Comparison of ENCODE assay signal across 1 mouse cellular context in genomic region chr9:54555044-54555443, GRCm38 (mm10).
TF ChIP-seq lines count a peak whose summit lies in the region.

No protein-coding gene starts in this region.

TF ChIP-seq in CH12.LX, 34 proteins besides CTCF, POLR2A, EP300 and RAD21 (continued from another document):
- TF ChIP-seq BHLHE40 (IDR thresholded peaks at IDR 0.05; ENCODE audit: low read depth, low read length) (peak; percentile 85), POLR2AphosphoS2 (IDR thresholded peaks at IDR 0.05; ENCODE audit: low read depth, low read length) (no peak), NRF1 (IDR thresholded peaks at IDR 0.05; ENCODE audit: low read depth, low read length) (peak; percentile 48), IRF4 (IDR thresholded peaks at IDR 0.05; ENCODE audit: low read depth, low read length) (peak; percentile 96), SIN3A (IDR thresholded peaks at IDR 0.05; ENCODE audit: low read length) (no peak; the same call in 1 of the 2 replicates), JUND (conservative IDR thresholded peaks at IDR 0.05; ENCODE audit: low read depth, low read length) (no peak), MAX (IDR thresholded peaks at IDR 0.05; ENCODE audit: low read length) (peak; percentile 63), USF2 (conservative IDR thresholded peaks at IDR 0.05; ENCODE audit: low read depth, low read length) (no peak), MEF2A (IDR thresholded peaks at IDR 0.05; ENCODE audit: borderline replicate concordance, low read depth, low read length) (peak; percentile 77), TCF12 (IDR thresholded peaks at IDR 0.05; ENCODE audit: low read depth, low read length) (peak; percentile 52), CHD2 (IDR thresholded peaks at IDR 0.05; ENCODE audit: low read length) (peak; percentile 56; the same call in 1 of the 2 replicates), JUN (IDR thresholded peaks at IDR 0.05; ENCODE audit: insufficient read depth, low read depth, low read length) (no peak), PAX5 (IDR thresholded peaks at IDR 0.05; ENCODE audit: low read length) (no peak), KAT2A (IDR thresholded peaks at IDR 0.05; ENCODE audit: insufficient replicate concordance, low read length) (0 out of 2 replicates have a peak, but pooled peaks have one; percentile 48)
TF ChIP-seq in CH12.LX: peak in this region for 20.
